Mouse (Mus musculus) ES-E14 (cell line): Measurements from ENCODE around the gene Cmklr1.

Experiments used
- CHD2 ChIP-seq: IDR thresholded peaks from 2 replicates; pipeline ENCODE4 v1.6.1; 2014; ENCODE audit warnings: mild to moderate bottlenecking, low read depth, low read length, inconsistent platforms
- HCFC1 ChIP-seq: IDR thresholded peaks from 2 replicates; pipeline ENCODE4 v1.6.1; 2012; ENCODE audit warnings: low read length, inconsistent platforms, borderline replicate concordance; ENCODE audit not compliant: insufficient read depth
- MAFK ChIP-seq: IDR thresholded peaks from 2 replicates; pipeline ENCODE4 v1.6.1; 2014; ENCODE audit warnings: mild to moderate bottlenecking, low read depth, low read length, inconsistent platforms; ENCODE audit not compliant: insufficient read depth
- ZC3H11A ChIP-seq: IDR thresholded peaks from 2 replicates; pipeline ENCODE4 v1.6.1; 2012; ENCODE audit warnings: low read depth, mild to moderate bottlenecking, inconsistent platforms, low read length, borderline replicate concordance

DNA sequence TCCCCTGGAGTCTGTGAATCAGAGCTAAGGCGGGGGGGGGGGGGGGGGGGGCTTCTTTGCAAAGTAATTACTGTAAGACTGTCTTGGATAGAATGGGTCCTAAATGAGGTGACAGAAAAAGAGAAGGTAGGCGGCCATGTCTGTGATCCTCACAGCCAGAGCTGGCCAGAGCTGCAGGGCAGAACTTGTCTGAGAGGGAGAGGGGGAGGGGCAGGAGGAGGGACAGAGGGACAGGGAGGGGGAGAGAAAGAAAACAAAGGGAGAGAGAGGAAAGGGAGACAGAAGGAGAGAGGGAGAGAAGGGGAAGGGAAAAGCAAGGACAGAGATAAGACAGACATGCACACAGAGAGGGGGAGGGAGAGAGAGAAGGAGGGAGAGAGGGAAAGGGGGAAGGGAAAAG, 27.2 kb downstream of the Cmklr1 start:
- no peak for TF ChIP-seq CHD2
- no peak for TF ChIP-seq HCFC1
- TF ChIP-seq ZC3H11A, result no peak
- TF ChIP-seq MAFK, result no peak
